Mouse (Mus musculus) neutrophil, adult 5-6 weeks (primary cell): ENCODE data around the gene Zfp286. TPM values are rescaled to one million over a fixed set of nuclear protein-coding genes. Genes with fewer than 3 reads are reported as not detected.
A peak's percentile ranks its signal among the peaks of the same experiment; 100 is the strongest.

ENCODE experiments used
- ATAC-seq: fragments of 151-379, 151-347 bp; 2 replicates; pipeline ENCODE4 v1.8.0; 2017; ENCODE audit warnings: mild to moderate bottlenecking, moderate TSS enrichment; ENCODE audit not compliant: insufficient number of reproducible peaks, poor library complexity, low FRiP score, severe bottlenecking; ENCODE audit errors: extremely low read depth
- total RNA-seq: library from RNA; stranded (forward); fragments of 200-1000 nt; gene quantifications from 2 replicates; pipeline ENCODE4 v1.2.3, GENCODE M21; 2017

The Zfp286 gene
- total RNA-seq, 1 experiment from 2014 or later = 0.81 TPM

GRCm38 (mm10) chr11:62732022-62732387, 57.3 kb downstream of the Zfp286 start:
- ATAC-seq = no peak

GRCm38 (mm10) chr11:62731311-62732021, 57.8 kb downstream of the Zfp286 start, which contains the start of gene Zfp287:
TSS of gene Zfp287 (minus strand) at chr11:62731905.
- ATAC-seq = peak; percentile 71

GRCm38 (mm10) chr11:62728276-62728675, 61.0 kb downstream of the Zfp286 start:
- ATAC-seq = no peak

GRCm38 (mm10) chr11:62710657-62711056, 78.6 kb downstream of the Zfp286 start:
- ATAC-seq = no peak

GRCm38 (mm10) chr11:62708252-62708651, 81.0 kb downstream of the Zfp286 start:
- ATAC-seq = no peak

- no peak for ATAC-seq
These were observed 83.1 kb downstream of the Zfp286 start for GRCm38 (mm10) chr11:62706141-62706540.

Other genes with a start within 250 kb of the Zfp286 start
- 1,420 and 1,558 TPM in 2 replicates for gene Ubb, start 238.3 kb downstream of the Zfp286 start, total RNA-seq
- gene Trpv2, start 215.0 kb downstream of the Zfp286 start, total RNA-seq = 62.7 and 66.9 TPM in 2 replicates
- gene Lrrc75a, start 140.9 kb downstream of the Zfp286 start, total RNA-seq = 3.2 and 3.4 TPM in 2 replicates
- 7.6 and 12.6 TPM in 2 replicates for gene Mmgt2, start 140.8 kb downstream of the Zfp286 start, total RNA-seq
- gene Zfp287, start 57.6 kb downstream of the Zfp286 start, total RNA-seq = 10.6 and 12.8 TPM in 2 replicates
- gene Gm10428, start 36.4 kb downstream of the Zfp286 start, total RNA-seq = not detected in 2 replicates
- gene Trim16, start 30.8 kb upstream of the Zfp286 start, total RNA-seq = 5.5 and 6.4 TPM in 2 replicates
- 4.3 and 5.1 TPM in 2 replicates for gene Fbxw10, start 57.6 kb upstream of the Zfp286 start, total RNA-seq
- 19.2 and 21.7 TPM in 2 replicates for gene Tvp23b, start 90.0 kb upstream of the Zfp286 start, total RNA-seq
- not detected in 2 replicates for gene Cdrt4, start 161.7 kb upstream of the Zfp286 start, total RNA-seq